Mouse (Mus musculus) CD4-positive helper T cell, adult 2 months (primary cell): ENCODE results near the gene Gldc.

Experiments
- DNase-seq: peaks from one replicate; pipeline ENCODE4 v3.0.0-alpha.2; 2012; ENCODE audit warnings: low read depth, missing footprints, low spot score

The Gldc gene

GRCm38 (mm10) chr19:30107221-30107845, 67.9 kb downstream of the Gldc start:
- DNase-seq, result no peak

- no peak for DNase-seq
Measured at GRCm38 (mm10) chr19:30105045-30105842, 70.0 kb downstream of the Gldc start.

DNA sequence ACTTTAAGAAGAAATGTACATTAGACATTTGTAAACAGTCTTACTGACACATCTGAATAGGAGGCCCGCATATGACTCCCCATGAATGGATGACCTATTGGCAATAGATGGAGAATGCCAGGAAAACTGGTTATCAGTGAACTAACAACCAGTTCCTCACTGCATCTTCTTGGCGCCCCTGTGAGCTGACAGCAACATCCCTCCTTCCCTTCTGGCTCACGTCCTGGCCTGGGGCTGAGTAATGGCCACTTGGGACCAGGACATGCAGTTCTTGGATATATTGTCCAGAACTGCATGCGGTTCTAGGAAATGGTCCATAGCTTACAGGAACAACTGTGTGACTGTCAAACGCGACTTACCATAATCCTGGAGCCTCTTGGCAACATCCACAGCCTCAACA, 72.6 kb downstream of the Gldc start:
- no peak for DNase-seq

GRCm38 (mm10) chr19:30100571-30100970, 74.7 kb downstream of the Gldc start:
- DNase-seq, result no peak

GRCm38 (mm10) chr19:30097039-30097438, 78.2 kb downstream of the Gldc start:
- no peak for DNase-seq

GRCm38 (mm10) chr19:30096186-30096585, 79.0 kb downstream of the Gldc start:
- no peak for DNase-seq

DNA sequence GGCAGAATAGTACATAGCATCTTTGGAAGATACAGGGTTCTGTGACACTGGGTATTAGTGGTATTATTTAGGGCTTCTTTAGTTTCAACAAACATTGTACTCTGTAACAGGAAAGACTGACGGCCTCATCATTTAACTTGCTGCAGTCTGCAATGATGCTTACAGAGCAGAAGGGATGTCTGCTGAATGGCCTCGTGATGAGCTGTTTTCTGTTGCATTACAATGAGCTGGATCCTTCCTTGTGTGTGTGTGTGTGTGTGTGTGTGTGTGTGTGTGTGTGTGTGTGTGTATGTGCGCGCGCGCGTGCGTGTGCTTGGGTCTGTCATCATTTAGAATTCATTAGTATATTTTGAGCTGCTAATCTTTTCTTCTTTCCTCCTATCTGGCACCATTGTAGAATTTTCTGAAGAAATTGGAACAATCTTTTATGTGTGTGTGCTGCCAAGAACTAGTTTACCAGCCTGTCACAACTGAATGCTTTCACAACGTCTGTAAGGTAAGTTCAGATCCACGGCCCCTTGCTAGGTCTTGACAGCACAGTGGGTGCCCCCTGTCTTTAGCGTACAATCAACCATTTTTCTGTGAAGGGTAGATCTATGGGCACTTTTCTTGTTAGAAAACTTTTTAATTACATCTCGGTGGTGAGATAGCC, 83.5 kb downstream of the Gldc start:
- no peak for DNase-seq

DNA sequence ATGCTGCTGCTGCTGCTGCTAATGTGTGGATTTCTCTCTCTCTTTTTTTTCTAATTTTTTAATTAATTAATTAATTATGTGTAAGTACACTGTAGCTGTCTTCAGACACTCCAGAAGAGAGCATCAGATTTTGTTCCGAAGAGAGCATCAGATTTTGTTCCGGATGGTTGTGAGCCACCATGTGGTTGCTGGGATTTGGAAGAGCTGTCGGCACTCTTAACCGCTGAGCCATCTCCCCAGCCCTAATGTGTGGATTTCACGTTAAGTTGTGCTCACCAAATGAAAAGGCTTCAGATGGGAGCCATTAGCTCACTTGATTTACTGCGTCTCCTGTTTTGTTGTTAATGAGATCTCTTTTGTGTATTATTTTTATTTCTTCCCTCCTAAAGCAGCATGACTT, 85.1 kb downstream of the Gldc start:
- DNase-seq, result no peak

DNA sequence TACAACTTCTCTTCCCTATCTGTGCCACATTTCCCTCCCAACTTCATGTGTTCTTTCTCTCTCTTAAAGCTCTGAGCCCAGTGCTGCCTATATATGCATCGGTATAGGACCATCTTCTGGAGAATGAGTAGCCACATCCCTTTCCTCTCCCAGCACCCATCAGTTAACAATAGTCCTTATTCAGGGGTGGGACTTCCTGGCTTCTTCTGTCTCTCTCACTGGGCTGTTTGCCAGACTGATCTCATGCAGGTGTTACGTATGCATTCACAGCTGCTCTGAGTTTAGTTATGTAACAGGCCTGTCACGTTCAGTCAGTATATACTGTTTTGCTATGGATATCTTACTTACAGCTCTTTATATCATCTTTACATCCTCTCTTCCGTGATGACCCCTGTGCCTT, 109.4 kb downstream of the Gldc start:
- DNase-seq, result peak; percentile 9

DNA sequence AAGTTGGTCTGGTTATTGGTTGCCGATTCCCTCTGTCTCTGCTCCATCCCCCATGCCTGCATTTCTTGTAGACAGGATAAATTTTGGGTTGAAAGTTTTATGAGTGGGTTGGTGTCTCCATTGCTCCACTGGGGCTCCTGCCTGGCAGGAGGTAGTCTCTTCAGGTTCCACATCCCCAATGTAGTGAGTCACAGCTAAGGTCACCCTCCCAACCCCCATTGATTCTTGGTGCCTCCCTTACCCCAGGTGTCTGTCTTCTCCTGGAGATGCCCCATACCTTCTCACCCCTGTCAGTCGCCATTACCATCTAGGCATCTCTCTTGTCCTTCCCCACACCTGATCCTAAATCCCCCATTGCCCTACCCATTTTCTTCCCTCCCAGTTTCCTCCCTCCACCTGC, 121.0 kb downstream of the Gldc start:
- DNase-seq, result no peak

- DNase-seq, result no peak
Measured at GRCm38 (mm10) chr19:30051479-30051878, 123.8 kb downstream of the Gldc start.

DNA sequence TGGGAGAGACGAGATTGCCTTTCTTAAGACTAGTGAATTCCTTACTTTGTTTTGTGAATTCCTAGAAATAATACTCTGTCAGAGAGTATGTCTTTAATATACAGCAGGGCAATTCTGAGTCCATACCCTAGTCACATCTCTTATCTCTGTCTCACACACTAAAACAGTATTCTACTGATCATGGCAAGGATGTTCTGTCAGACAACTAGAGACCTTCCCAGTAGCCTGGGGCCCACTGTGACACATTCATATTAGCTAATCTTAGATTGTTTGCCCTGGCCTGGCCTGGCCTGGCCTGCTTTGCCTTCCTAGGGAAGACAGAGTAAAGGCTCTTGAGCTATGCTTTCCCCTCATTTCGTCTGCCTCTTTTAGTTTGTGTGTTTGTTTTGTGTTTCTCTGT, 124.6 kb downstream of the Gldc start:
- DNase-seq, result no peak
